ENCODE assay signal across 9 mouse cellular contexts in genomic region chr12:26331048-26331447, GRCm38 (mm10).
A peak's percentile ranks its signal among the peaks of the same experiment; 100 is the strongest.
DNase-seq lines count a peak whose midpoint lies in the region; ATAC-seq and TF ChIP-seq lines count a peak whose summit lies in the region.
"Had no signal": no experiment of that assay in that cellular context is flagged by ENCODE, and none has a peak within 500 bp of the region (broad histone marks: within the 10 kb centered on the region; RNA-seq: fewer than 3 reads in every experiment).

No protein-coding gene starts in this region.

- no peak for TF ChIP-seq CTCF in layer of hippocampus, adult 2 months (conservative IDR thresholded peaks at IDR 0.05)
- TF ChIP-seq CTCF in olfactory bulb, adult 2 months (IDR thresholded peaks at IDR 0.05; ENCODE audit: insufficient read depth, low read depth, low read length), result no peak

- peaks cover 2% of the 10 kb centered on the region; the same call in 1 of the 2 replicates for H3K36me3 ChIP-seq in forebrain, embryonic 16.5 days (ENCODE audit: control insufficient read depth, insufficient read depth)
- peaks cover 83% of the 10 kb centered on the region for H3K36me3 ChIP-seq in forebrain, embryonic 10.5 days (replicated peaks)

- no peak; the same call in 1 of the 2 replicates for ATAC-seq in forebrain, embryonic 16.5 days

- no peaks in the 10 kb centered on the region for H3K27me3 ChIP-seq in forebrain, embryonic 16.5 days (replicated peaks; ENCODE audit: control insufficient read depth, insufficient read depth, low read length)
- H3K27me3 ChIP-seq in forebrain, embryonic 10.5 days (ENCODE audit: poor library complexity, severe bottlenecking), result no peaks in the 10 kb centered on the region
- H3K27me3 ChIP-seq: CH12.LX had no signal

- no peaks in the 10 kb centered on the region for H3K9me3 ChIP-seq in forebrain, embryonic 16.5 days (ENCODE audit: control insufficient read depth, low read length)
- no peaks in the 10 kb centered on the region for H3K9me3 ChIP-seq in forebrain, embryonic 10.5 days

- no peaks in the 10 kb centered on the region for H3K4me1 ChIP-seq in forebrain, embryonic 16.5 days (replicated peaks; ENCODE audit: control insufficient read depth, insufficient read depth, low read length)
- peaks cover 6% of the 10 kb centered on the region; the same call in 1 of the 2 replicates for H3K4me1 ChIP-seq in forebrain, embryonic 10.5 days
- peaks cover 7% of the 10 kb centered on the region for H3K4me1 ChIP-seq in olfactory bulb, adult 2 months (ENCODE audit: control insufficient read depth, insufficient read depth, low read length)

- no peak for DNase-seq in forebrain, embryonic 10.5 days (ENCODE audit: extremely low spot score, low spot score)
- DNase-seq in adrenal gland, postnatal 10 days, result peak; percentile 55
- DNase-seq in gastrocnemius, postnatal 10 days, result peak; percentile 36
- peak in 1 of 2 experiments; percentile 47 for DNase-seq in layer of hippocampus, adult 2 months (ENCODE audit: low spot score in 2 of 2)
- DNase-seq in thymus, postnatal 14 days, result no peak
- no peak for DNase-seq in spleen, postnatal 14 days (ENCODE audit: low spot score in 2 of 2)

- H3K9ac ChIP-seq in forebrain, embryonic 16.5 days (replicated peaks; ENCODE audit: low read depth, low read length), result no peak overlapping the region

- H3K4me2 ChIP-seq in forebrain, embryonic 16.5 days (ENCODE audit: low read length), result no peak overlapping the region

- H3K27ac ChIP-seq in forebrain, embryonic 16.5 days (ENCODE audit: low read length), result 0 out of 2 replicates have a peak overlapping the region, but pooled peaks have one; percentile 9
- no peak overlapping the region for H3K27ac ChIP-seq in forebrain, embryonic 10.5 days
- H3K27ac ChIP-seq in layer of hippocampus, adult 2 months, result peak overlapping the region; percentile 81
- peak overlapping the region; percentile 17; the same call in 1 of the 2 replicates for H3K27ac ChIP-seq in olfactory bulb, adult 2 months (ENCODE audit: insufficient read depth, low read depth, low read length)

- no peak overlapping the region for H3K4me3 ChIP-seq in forebrain, embryonic 16.5 days (replicated peaks; ENCODE audit: low read length)
- no peak overlapping the region for H3K4me3 ChIP-seq in forebrain, embryonic 10.5 days
- H3K4me3 ChIP-seq in layer of hippocampus, adult 2 months, result no peak overlapping the region
- no peak overlapping the region for H3K4me3 ChIP-seq in olfactory bulb, adult 2 months (ENCODE audit: insufficient read depth, low read depth, low read length)

- TF ChIP-seq POLR2A in olfactory bulb, adult 2 months (IDR thresholded peaks at IDR 0.05; ENCODE audit: insufficient read depth, low read depth, low read length), result no peak

- 61% methylated on average over 3 of the region's 3 CpGs for WGBS in forebrain, embryonic 16.5 days
- WGBS in forebrain, embryonic 10.5 days, result 80% methylated on average over 3 of the region's 3 CpGs
- WGBS in olfactory bulb, adult 2 months, result 69% methylated on average over 3 of the region's 3 CpGs

Comparison
In these comparisons a context has a peak if more than half of its experiments do, and no peak if none do; other contexts are left out.
1. DNase-seq: peak in adrenal gland, postnatal 10 days (single experiment) and gastrocnemius, postnatal 10 days (single experiment); none in forebrain, embryonic 10.5 days (single experiment), thymus, postnatal 14 days (single experiment) and spleen, postnatal 14 days (0 of 2).